Mouse (Mus musculus) brain, adult 2 months (tissue): ENCODE results near the gene Gm37240.

Experiments used
- DNase-seq: peaks from one replicate; pipeline ENCODE4 v3.0.0; 2011; ENCODE audit warnings: low read depth, low spot score

The Gm37240 gene

DNA sequence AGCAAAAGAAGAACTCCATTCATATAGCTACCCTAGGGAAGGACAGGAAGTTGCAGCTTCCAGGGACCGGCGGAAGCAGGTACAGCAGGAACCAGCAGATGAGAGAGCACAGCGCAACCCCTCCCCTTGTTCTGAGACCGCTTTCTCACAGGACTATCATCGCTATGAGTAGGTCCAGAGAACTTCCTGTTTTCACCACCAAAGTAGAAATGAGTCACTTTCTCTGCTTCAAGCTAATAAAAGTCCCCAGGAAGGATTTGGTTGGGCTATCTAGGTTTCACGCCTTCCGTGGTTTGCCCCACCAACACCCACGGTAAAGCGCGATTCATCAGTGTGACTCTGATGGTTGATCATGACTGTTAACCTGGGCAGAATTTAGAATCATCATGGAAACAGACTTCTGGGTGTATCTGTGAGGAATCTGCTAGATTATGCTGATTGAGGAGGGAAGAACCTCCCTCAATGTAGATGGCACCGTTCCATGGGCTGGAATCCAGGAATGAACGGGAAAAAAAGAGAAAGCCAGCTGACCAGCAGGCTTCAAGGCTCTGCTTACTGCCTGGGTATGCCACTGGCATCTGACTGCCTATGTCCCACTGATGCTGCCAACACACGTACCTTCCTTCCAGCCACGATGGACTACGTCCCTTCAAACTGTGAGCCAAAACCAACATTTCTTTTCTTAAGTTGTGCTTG is 1172.1 kb downstream of the Gm37240 start:
- DNase-seq = no peak

DNA sequence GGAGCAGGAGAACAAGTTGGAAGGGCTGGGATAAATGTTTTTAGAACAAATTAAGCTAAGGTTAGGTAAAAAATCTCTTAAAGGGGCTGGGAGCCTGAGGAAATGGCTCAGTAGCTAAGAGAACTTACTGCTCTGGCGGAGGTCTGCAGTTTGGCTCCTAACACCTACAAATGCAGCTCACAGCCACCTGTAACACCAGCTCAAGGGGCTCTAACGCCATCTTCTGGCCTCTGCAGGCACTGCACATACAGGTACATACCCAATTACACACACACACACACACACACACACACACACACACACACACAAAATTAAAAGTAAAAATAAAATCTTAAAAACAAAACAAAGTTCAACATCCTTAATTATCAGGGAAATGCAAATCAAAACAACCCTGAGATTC is 1174.4 kb downstream of the Gm37240 start:
- DNase-seq = no peak

- DNase-seq = no peak
Measured at GRCm38 (mm10) chr3:84710723-84711122, 1176.6 kb downstream of the Gm37240 start.

DNA sequence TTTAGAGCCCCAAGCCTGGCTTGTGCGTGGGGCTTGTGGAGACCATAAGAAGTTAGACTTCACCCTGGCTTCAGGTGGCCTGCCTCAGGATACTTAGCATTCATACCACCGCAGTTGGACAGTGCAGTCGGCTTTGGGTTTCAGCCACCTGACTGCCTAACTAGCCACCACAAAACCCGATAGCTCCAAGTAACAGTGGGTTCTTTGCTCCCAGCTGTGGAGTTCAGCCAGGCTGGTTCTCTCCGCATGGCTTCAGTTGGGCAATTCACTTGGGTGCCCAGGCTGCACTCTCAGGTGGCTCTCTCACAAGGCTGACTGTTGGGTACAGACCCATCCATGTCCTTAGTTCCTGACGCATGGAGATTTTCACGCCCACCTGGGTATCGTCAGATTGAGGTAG is 1177.4 kb downstream of the Gm37240 start:
- DNase-seq = no peak

GRCm38 (mm10) chr3:84709100-84709499 is 1178.2 kb downstream of the Gm37240 start:
- DNase-seq = no peak

GRCm38 (mm10) chr3:84708469-84708868 is 1178.8 kb downstream of the Gm37240 start:
- DNase-seq = no peak

- DNase-seq = no peak
Measured at GRCm38 (mm10) chr3:84705224-84705623, 1182.1 kb downstream of the Gm37240 start.

GRCm38 (mm10) chr3:84703083-84703810 is 1184.1 kb downstream of the Gm37240 start:
- DNase-seq = no peak

DNA sequence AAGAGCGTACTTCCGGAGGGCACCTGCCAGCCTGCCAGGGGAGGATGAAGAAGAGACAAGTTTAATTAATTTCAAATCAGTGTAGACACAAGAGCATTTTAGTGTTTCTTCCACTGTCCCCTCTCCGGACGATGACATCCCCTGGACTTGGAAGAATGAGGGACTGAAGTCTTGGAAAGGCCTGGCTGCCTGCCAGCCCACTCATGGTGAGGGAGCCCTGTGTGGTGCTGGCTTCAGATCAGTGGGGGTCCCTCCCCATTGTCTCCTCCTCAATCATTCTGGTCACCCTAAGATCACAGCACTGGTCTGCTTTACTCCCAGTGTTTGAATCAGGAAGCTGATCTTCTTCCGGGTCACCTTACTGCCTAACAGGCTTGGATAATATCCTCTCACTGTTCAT is 1185.4 kb downstream of the Gm37240 start:
- DNase-seq = no peak

GRCm38 (mm10) chr3:84701509-84701908 is 1185.8 kb downstream of the Gm37240 start:
- DNase-seq = no peak

GRCm38 (mm10) chr3:84696428-84696917 is 1190.8 kb downstream of the Gm37240 start:
- peak; percentile 82 for DNase-seq

- DNase-seq = no peak
Measured at GRCm38 (mm10) chr3:84695867-84696361, 1191.4 kb downstream of the Gm37240 start.

DNA sequence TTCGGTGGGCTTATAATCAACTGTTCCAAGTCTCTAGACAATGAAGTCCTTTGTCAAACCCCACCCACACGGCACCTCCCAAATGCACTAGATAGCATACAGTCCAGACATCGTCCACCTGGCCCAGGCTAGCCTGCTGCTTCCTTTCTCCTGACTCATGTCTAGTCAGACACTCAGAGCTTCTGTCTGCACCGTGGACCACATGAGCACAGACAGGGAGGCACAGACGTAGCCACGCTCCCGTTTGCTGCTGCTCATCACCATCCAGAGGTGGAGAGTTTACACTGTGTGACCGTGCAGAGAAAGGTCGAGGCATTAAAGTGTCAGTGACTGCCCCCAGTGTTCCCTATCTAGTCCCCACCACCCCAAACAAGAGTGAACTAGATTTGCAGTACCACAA is 1191.9 kb downstream of the Gm37240 start:
- no peak for DNase-seq

DNA sequence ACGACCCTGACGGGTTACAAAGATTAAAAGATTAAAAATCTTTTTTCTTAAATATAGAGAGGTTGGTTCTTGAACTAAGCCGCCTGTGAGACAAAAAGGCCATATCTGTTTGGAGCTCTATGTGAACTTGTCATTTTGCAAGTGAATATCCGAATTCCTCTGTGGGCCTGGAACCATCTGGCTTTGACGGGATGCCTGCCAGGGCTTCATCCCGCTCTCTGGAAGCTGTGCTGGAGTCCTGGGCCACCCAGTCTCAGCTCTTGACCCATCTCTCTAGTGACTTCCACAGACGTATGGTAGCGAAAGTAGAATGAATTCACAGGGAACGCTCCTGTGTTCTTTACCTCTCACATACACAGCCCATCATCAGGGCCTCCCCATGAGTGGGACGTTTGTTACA is 1193.4 kb downstream of the Gm37240 start:
- DNase-seq = no peak

DNA sequence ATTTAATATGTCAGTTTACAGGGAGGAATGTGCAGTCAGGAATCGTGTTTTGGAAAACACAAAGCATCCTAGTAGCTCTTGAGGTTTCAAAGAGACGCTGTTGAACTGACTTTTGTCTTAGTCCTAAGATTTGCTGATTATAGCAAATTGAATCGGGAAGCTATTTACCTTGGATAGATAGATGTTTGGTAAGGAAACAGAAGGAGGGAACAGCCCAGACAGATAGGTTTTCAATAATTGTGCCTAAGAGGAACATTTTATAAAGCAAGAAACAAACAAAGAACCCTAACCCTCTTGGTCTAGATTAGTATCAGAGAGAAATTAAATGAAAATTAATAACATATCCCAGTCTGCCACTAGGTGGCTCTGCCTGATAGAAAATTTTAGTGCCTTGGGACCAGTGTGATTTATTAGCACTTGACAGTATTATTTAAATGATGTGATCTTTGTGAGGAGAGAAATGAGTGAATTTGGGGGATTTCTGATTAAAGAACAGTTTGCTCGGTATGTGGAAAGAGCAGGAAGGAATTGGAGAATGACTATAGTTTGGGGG is 1194.6 kb downstream of the Gm37240 start:
- peak; percentile 54 for DNase-seq

DNA sequence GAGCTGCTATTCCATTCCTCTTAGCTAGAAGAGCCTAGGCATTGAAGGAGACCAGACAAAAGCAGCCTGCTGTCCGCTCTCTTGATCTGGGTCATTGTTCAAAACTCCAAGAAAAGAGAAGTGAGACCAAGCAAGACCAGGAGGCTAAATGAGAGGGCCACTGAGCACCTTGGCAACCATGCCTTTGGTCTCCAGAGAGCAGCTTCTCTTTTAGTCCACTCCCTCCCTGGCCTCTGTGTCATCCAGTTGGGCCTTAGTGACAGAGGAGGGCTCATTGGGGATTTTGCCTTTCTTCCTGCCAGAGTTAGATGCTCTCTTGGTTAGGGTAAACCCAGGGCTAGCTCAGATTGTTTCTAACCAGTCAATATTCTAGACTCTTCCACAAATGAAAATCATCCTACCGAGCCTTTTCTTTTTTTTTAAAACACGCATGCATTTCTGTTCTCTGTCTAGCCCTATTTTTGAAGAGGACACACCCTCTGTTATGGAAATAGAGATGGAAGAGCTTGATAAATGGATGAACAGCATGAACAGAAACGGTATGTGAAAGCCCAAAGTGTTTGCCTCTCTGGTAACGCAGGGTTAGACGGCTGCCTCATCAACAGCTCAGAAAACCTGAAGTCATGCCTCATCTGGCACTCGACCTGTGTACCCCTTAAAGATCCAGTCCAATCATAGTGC is 1197.1 kb downstream of the Gm37240 start:
- no peak for DNase-seq

- DNase-seq = no peak
Measured at GRCm38 (mm10) chr3:84689656-84690055, 1197.7 kb downstream of the Gm37240 start.

DNA sequence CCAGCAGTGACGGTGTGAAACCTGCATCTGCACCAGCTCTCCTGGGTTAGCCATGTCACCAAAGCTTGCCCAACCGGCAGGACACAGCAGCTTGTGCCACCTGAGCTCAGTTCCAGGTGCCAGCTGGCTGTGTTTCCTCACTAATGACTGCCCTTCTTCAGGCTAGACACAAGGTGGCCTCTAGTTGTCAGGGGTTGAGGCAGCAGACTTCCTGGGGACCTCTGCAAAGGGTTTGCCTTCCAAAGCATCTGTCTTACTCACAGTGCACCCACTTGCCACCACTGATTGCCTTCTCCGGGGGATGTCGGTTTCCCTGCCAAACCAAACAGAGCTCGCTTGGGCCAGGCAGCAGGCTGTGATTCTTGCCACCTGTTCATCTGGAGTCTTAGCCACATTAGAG is 1199.1 kb downstream of the Gm37240 start:
- peak; percentile 64 for DNase-seq

- DNase-seq = peak; percentile 22
Measured at GRCm38 (mm10) chr3:84687488-84687846, 1199.9 kb downstream of the Gm37240 start.

DNA sequence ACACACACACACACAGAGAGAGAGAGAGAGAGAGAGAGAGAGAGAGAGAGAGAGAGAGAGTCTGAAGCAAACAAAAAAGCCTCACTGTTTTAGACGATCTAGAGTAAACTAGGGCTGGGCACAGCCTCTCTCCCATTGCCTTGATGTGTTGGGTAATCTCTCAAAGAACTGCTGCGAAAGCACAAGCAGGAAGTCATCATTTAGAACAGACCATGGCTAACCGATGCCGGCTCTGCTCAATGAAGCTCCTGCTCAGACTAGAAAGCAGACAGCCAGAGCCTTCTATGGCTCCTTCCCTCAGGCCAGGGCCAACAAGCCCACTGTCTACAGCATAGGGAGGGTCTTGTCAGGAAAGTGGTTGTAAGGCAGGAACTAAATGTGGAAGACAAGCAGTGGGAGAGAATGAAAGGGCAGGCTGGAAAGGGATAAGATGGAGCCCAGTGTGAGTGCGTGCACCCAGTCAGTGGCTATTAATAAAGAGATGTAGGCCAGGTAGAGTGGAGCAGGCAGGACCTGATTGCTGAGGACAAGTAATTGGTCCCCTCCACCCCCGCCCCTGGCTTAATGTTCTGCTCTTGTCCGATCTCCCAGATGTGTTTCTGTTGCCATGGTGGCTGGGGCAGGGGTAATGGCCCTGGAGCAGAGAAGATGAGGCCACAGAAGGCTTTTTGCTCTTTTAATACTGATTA is 1200.4 kb downstream of the Gm37240 start:
- DNase-seq = no peak

DNA sequence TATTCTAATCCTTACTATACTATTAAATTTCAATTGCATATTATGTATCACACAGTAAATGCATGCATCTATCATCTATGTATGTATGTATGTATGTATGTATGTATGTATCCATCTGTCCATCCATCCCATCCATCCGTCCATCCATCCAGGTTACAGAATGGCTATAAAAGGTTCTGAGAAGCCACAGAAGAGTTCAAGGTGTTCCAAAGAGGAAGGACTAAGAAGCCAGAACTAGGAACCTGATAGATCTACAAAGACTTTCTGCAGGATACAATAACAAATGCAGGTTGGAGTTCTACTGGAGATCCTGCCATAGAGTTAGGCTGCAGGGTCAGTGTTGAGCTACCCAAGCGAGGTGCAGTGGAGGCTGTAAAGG is 1201.0 kb downstream of the Gm37240 start:
- DNase-seq = no peak
